Mouse (Mus musculus): ENCODE data around the gene Tuft1. TPM values are rescaled to one million over a fixed set of nuclear protein-coding genes. Genes with fewer than 3 reads are reported as not detected.
"Not testable (repeated sequence)": the region's sequence is repeated elsewhere in the genome, so short reads cannot be mapped to it uniquely, and the experiment has no call there.

Gene Tuft1
- 3.9 and 4.1 TPM in 2 replicates for polyA plus RNA-seq (2016; fragmentation: Nextera tagmentation; extraction: Ambion mirVana)

- under 1% methylated on average over 21 of the region's 33 CpGs for WGBS
- DNase-seq (ENCODE audit: low spot score); H3K36me3 ChIP-seq; H3K9me3 ChIP-seq (replicated peaks); H3K27ac ChIP-seq (replicated peaks); H3K4me1 ChIP-seq: not testable (repeated sequence)
- H3K27me3 ChIP-seq (ENCODE audit: low read depth, poor library complexity, severe bottlenecking), result peaks cover 26% of the 10 kb centered on the region
- H3K4me3 ChIP-seq, result peak within 1 kb of the TSS; percentile 55
Observed at GRCm38 (mm10) chr3:94658740-94659095, at the start of gene Tuft1. Gene Tuft1, minus strand, starts transcription at chr3:94658872.

GRCm38 (mm10) chr3:94703364-94703763 is 44.7 kb upstream of the Tuft1 start:
- not testable (repeated sequence) for H3K27ac ChIP-seq (replicated peaks); H3K27me3 ChIP-seq (ENCODE audit: low read depth, poor library complexity, severe bottlenecking); DNase-seq (ENCODE audit: low spot score); H3K36me3 ChIP-seq; H3K4me1 ChIP-seq; H3K4me3 ChIP-seq; H3K9me3 ChIP-seq (replicated peaks)
- WGBS, result 35% methylated on average over 3 of the region's 3 CpGs

GRCm38 (mm10) chr3:94702856-94703255 is 44.2 kb upstream of the Tuft1 start:
- no peak for DNase-seq (ENCODE audit: low spot score)
- peaks cover 4% of the 10 kb centered on the region; the same call in 1 of the 2 replicates for H3K9me3 ChIP-seq (replicated peaks)
- no peak overlapping the region for H3K27ac ChIP-seq (replicated peaks)
- H3K4me1 ChIP-seq, result no peaks in the 10 kb centered on the region
- no peaks in the 10 kb centered on the region for H3K36me3 ChIP-seq
- H3K4me3 ChIP-seq, result no peak overlapping the region
- WGBS, result 84% methylated on average over 3 of the region's 3 CpGs
- H3K27me3 ChIP-seq (ENCODE audit: low read depth, poor library complexity, severe bottlenecking), result no peaks in the 10 kb centered on the region

GRCm38 (mm10) chr3:94702163-94702810 is 43.6 kb upstream of the Tuft1 start:
- not testable (repeated sequence) for H3K4me3 ChIP-seq; H3K9me3 ChIP-seq (replicated peaks); H3K27ac ChIP-seq (replicated peaks); H3K27me3 ChIP-seq (ENCODE audit: low read depth, poor library complexity, severe bottlenecking); H3K36me3 ChIP-seq; DNase-seq (ENCODE audit: low spot score); H3K4me1 ChIP-seq
- WGBS, result 88% methylated on average over 7 of the region's 7 CpGs

GRCm38 (mm10) chr3:94696257-94696656 is 37.6 kb upstream of the Tuft1 start:
- H3K27me3 ChIP-seq (ENCODE audit: low read depth, poor library complexity, severe bottlenecking); H3K4me1 ChIP-seq; H3K4me3 ChIP-seq; DNase-seq (ENCODE audit: low spot score); H3K36me3 ChIP-seq; H3K9me3 ChIP-seq (replicated peaks); H3K27ac ChIP-seq (replicated peaks): not testable (repeated sequence)
- WGBS, result 91% methylated on average over 4 of the region's 4 CpGs

- not testable (repeated sequence) for DNase-seq (ENCODE audit: low spot score); H3K36me3 ChIP-seq; H3K4me3 ChIP-seq; H3K27me3 ChIP-seq (ENCODE audit: low read depth, poor library complexity, severe bottlenecking); H3K9me3 ChIP-seq (replicated peaks); H3K27ac ChIP-seq (replicated peaks); H3K4me1 ChIP-seq
- 88% methylated on average over 6 of the region's 6 CpGs for WGBS
Observed at GRCm38 (mm10) chr3:94695591-94695990, 36.9 kb upstream of the Tuft1 start.

GRCm38 (mm10) chr3:94693874-94694273 is 35.2 kb upstream of the Tuft1 start:
- DNase-seq (ENCODE audit: low spot score), result not testable (repeated sequence)
- 75% methylated on average over 5 of the region's 8 CpGs for WGBS

GRCm38 (mm10) chr3:94693329-94693825 is 34.7 kb upstream of the Tuft1 start, which contains the start of gene Selenbp2:
Gene Selenbp2, plus strand, starts transcription at chr3:94693556.
- WGBS, result 83% methylated on average over 5 of the region's 5 CpGs
- H3K9me3 ChIP-seq (replicated peaks), result no peaks in the 10 kb centered on the region
- no peak within 1 kb of the TSS for H3K4me3 ChIP-seq
- H3K27ac ChIP-seq (replicated peaks), result no peak within 1 kb of the TSS
- no peaks in the 10 kb centered on the region for H3K27me3 ChIP-seq (ENCODE audit: low read depth, poor library complexity, severe bottlenecking)
- no peaks in the 10 kb centered on the region for H3K36me3 ChIP-seq
- H3K4me1 ChIP-seq, result 0 out of 2 replicates have a peak, but pooled peaks cover 2% of the 10 kb centered on the region
- no peak for DNase-seq (ENCODE audit: low spot score)

More at GRCm38 (mm10) chr3:94693874-94694273, 35.2 kb upstream of the Tuft1 start:
- not testable (repeated sequence) for H3K27ac ChIP-seq (replicated peaks); H3K9me3 ChIP-seq (replicated peaks); H3K27me3 ChIP-seq (ENCODE audit: low read depth, poor library complexity, severe bottlenecking); H3K36me3 ChIP-seq; H3K4me3 ChIP-seq; H3K4me1 ChIP-seq

- H3K9me3 ChIP-seq (replicated peaks); H3K27ac ChIP-seq (replicated peaks); H3K27me3 ChIP-seq (ENCODE audit: low read depth, poor library complexity, severe bottlenecking); DNase-seq (ENCODE audit: low spot score); H3K4me3 ChIP-seq; H3K4me1 ChIP-seq; H3K36me3 ChIP-seq: not testable (repeated sequence)
- WGBS, result 90% methylated on average over 4 of the region's 4 CpGs
Observed at GRCm38 (mm10) chr3:94691694-94692093, 33.0 kb upstream of the Tuft1 start.

GRCm38 (mm10) chr3:94690616-94691247 is 32.1 kb upstream of the Tuft1 start:
- Histone ChIP-seq H3K36me3 (no peaks in the 10 kb centered on the region), H3K4me1 (0 out of 2 replicates have a peak, but pooled peaks cover 2% of the 10 kb centered on the region), H3K4me3 (no peak overlapping the region), H3K9me3 (replicated peaks) (no peaks in the 10 kb centered on the region), H3K27me3 (ENCODE audit: low read depth, poor library complexity, severe bottlenecking) (no peaks in the 10 kb centered on the region), H3K27ac (replicated peaks) (no peak overlapping the region)
- DNase-seq (ENCODE audit: low spot score), result no peak

GRCm38 (mm10) chr3:94690162-94690561 is 31.5 kb upstream of the Tuft1 start:
- DNase-seq (ENCODE audit: low spot score); H3K4me1 ChIP-seq; H3K36me3 ChIP-seq; H3K27ac ChIP-seq (replicated peaks); H3K27me3 ChIP-seq (ENCODE audit: low read depth, poor library complexity, severe bottlenecking); H3K4me3 ChIP-seq; H3K9me3 ChIP-seq (replicated peaks): not testable (repeated sequence)
- 64% methylated on average over 6 of the region's 6 CpGs for WGBS

- H3K27me3 ChIP-seq (ENCODE audit: low read depth, poor library complexity, severe bottlenecking); DNase-seq (ENCODE audit: low spot score); H3K36me3 ChIP-seq; H3K9me3 ChIP-seq (replicated peaks); H3K4me1 ChIP-seq; H3K27ac ChIP-seq (replicated peaks); H3K4me3 ChIP-seq: not testable (repeated sequence)
- 74% methylated on average over 1 of the region's 1 CpGs for WGBS
Observed at GRCm38 (mm10) chr3:94689195-94689594, 30.5 kb upstream of the Tuft1 start.

GRCm38 (mm10) chr3:94688698-94689097 is 30.0 kb upstream of the Tuft1 start:
- not testable (repeated sequence) for H3K36me3 ChIP-seq; H3K27me3 ChIP-seq (ENCODE audit: low read depth, poor library complexity, severe bottlenecking)
- 85% methylated on average over 3 of the region's 3 CpGs for WGBS

More at GRCm38 (mm10) chr3:94688698-94689097, 30.0 kb upstream of the Tuft1 start:
- not testable (repeated sequence) for H3K27ac ChIP-seq (replicated peaks); H3K4me1 ChIP-seq; H3K4me3 ChIP-seq; DNase-seq (ENCODE audit: low spot score); H3K9me3 ChIP-seq (replicated peaks)

Data from midbrain, embryonic 10.5 days (tissue).